Mouse (Mus musculus) thymus, postnatal 4 days (tissue): Measurements from ENCODE around the gene Lyve1.
"Not testable (repeated sequence)": the region's sequence is repeated elsewhere in the genome, so short reads cannot be mapped to it uniquely, and the experiment has no call there.

Experiments
- DNase-seq: peaks from one replicate; pipeline ENCODE4 v3.0.0; 2021

Gene Lyve1

DNA sequence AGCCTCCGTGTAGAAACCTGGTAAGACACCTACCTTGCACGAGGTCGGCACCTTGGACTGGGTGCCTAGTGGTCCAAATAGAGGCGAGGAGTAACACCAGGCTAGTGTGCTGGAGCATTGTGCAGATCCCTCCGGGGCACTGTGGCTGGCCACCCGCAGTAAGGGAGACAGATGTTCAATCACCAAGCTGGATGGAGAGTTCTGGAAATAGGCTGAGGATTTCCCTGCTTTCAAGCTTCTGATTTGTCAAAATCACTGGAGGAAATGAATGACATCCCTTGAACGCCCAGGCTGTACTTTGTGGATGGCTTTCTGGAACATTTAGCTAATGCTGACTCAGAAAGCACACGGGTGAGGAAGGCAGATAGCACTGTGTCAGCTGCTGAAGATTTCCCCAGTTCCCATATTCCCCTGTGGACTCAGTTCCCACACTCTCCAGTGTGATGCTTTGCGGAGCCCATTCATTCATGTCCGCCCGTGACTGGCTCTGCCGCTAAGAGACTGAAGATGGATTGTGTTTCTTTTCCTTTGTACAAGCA is at the start of gene Lyve1:
TSS of gene Lyve1 (minus strand) at position 489 of the 539 bp plus-strand sequence.
- no peak for DNase-seq

DNA sequence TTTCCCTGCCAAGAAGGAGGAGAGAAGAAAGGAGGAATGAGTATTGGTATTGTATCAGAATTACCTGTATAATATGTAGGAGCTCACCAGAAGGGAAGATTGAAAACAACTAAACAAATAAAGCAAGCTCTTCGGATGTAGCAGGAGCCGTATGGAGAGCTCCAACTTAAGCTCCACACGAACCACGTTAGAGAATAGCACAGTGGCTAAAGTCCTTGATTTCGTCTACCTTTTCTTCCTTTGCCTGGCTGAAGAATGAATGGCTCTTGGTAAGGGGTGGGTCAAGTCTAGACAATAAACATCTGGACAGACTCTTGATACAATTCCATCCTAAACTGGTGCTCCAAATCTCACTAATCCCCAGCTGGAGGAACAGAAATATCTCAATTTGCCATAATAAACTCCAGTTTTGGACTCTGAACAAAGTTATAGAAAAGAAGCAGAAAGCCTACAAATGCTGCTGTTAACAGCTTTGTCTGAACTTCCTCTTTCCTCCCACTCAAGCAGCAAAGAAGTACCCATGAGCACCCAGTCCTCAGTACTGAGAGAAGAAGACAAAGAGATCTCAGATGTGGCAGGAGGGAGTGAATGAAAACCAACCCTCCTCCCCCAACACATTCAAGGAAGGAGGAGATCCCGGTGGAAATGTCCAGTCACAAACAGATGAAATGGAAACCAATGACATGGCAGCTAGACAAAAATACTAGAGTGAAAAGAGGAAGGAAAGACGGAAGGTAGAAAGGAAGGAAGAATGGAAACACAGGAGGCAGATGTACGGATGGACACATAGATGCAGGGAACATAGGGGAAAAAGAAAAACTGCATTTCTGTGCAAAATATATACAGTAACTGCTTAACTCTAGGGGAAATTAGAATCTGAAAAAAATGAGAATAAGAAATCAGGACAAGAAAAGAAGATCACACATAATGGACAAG is 45.4 kb upstream of the Lyve1 start:
- no peak for DNase-seq

DNA sequence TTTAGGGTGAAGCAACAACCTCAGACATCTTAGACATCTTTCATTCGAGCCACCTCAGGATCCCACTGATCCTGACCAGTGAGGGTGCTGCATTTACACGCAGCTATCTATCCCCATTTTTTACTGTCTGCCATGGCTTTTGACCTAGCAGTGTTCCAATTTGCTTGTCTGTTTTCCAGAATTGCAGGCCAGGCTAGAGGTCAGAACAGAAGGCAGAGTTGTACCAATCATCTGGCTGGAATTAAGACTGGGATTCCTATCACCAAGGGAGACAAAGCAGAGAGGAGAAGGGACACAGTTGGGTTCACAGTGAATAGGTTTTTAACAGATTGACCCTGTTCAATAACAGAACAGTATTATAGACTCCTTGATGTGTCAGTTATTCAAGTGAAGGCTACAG is 43.5 kb upstream of the Lyve1 start:
- DNase-seq = no peak

DNA sequence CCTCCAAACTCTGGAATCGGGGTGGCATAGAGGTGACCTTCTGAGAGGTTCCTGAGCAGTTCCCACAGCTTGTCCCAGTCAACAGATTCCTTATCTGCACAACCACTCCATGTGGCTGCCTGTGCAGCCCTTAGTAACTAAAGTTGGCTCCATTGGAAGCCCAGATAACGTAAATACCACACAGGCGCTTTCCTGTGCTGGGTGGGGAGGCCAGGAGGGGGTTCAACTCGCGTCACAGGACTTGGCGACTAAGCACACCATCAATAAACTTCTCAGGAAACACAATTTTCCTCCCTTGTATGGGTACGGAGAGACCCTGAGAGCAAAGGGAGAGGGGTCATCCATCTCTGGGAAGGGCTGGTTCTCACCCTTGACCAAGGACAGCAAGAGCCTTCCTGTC is 40.2 kb upstream of the Lyve1 start:
- DNase-seq = no peak

DNA sequence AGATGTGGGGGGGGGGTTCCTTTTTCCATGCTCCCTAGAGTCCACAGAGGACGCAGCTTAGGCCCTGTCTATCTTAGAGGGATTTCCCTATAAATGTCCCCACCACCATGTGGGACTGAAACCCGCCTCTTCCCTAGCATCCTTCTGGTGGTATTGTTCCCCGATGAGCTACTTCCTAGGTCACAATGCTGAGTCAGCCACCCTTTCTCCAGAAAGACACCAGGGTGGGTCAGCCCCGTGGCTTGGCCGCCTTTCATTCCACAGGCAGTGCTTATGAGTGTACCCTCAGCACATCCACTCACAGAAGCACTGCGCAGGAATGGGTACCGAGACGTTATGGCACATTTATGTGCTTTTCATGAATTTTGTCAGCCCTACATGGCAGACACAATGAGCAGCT is 34.2 kb upstream of the Lyve1 start:
- DNase-seq = no peak

DNA sequence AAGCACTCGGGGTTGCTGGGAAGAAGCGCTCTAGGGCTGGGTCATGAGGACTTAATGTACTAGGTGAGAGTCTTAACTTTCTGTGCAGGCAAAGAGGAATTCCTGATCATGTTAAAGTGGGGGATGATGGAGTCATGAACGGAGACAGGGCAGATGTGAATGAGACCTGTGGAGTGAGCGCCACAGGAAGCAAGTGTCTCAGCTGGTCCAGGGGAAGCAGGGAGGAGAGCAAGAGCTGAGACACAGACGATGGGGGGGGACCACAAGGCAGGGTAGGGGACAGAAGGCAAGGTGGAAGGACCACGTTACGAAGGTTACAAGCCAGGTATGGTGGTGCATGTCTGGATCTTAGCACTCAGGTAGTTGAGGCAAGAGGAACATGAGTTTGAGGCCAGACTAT is 33.4 kb upstream of the Lyve1 start:
- DNase-seq = no peak

DNA sequence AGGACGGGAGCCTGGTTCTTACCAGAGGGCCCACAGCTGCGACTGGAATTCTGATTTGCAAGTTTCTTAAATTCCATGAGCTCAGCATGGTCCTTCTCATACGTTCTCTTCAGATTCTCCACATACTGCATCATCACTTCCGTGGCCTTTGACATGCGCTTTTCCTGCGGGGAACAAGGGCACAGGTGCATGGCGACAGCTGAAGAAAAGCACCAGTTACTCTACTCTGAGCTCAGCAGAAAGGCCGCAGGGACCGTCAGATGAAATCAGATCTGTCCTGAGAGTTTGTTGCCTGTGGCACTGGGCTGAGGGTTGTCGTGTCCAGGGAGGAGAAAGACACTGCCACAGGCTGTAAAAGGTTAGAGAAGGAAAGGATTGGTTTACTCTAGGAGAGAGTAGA is 32.7 kb upstream of the Lyve1 start:
- not testable (repeated sequence) for DNase-seq

DNA sequence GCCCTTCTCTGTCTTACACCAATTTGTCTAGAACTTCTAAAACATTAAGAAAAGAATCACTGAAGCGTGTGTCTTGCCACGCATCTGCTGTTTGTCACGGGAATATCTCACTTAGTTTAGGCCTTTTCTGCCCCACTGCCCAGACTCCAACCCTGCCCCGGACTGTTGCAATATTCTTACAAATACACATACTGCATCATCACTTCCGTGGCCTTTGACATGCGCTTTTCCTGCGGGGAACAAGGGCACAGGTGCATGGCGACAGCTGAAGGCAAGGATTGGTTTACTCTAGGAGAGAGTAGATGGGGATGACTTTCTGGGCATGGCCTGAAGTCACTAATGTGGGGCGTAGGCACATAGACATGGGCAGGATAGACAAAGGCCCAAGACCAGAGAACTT is 31.6 kb upstream of the Lyve1 start:
- DNase-seq = no peak

DNA sequence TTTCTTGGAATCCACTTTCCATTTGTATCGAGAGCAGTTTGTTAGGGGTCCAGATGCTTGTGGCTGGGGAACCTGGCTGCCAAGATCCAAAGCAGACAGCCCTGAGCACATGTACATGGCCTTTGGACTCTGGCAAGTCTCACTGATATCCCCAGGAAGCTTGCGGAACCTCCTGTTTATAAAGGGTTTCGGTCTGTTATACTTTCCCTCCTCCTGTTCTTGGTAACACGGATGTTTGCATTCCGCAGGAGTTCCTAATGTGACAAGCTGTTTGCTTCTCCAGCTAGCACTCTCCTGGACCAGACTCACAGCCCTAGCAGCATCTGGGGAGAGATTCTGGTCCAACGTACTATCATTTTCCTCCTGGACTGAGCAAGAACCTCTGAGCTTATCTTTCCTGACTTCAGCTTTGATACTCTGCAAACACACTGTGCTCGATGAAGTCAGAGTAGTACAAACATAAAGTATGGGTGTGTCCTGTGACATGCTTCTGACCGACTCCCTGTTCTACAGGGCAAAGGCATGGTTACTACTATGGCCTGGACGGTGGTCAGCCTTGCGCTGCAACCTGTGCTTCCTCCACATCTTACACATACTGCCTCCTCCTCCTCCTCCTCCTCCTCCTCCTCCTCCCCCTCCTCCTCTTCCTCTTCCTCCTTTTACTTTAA is 31.0 kb upstream of the Lyve1 start:
- DNase-seq = no peak

DNA sequence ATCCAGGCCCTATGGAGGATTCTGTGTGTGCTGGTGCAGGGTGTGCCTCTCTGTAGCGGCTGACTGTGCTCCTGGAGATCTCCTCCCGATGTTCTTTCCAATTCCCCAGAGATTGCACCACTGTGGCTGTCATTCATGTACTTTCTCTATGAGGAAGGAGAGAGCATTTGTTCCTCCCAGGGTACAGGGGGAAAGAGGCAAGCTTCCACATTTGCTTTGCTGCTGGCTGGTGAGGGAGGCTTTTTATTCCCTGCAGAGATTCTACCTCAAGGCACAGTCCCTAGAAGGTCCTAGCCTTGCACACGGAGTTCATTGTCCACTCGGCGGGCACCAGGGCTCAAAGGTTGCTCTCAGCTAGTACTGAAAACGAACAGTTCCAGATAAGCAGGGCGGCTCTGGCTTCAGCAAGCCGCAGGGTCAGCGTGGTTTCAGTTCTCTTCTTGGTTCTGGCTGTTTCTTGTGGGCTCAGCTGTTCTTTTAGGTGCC is 28.5 kb upstream of the Lyve1 start:
- no peak for DNase-seq

DNA sequence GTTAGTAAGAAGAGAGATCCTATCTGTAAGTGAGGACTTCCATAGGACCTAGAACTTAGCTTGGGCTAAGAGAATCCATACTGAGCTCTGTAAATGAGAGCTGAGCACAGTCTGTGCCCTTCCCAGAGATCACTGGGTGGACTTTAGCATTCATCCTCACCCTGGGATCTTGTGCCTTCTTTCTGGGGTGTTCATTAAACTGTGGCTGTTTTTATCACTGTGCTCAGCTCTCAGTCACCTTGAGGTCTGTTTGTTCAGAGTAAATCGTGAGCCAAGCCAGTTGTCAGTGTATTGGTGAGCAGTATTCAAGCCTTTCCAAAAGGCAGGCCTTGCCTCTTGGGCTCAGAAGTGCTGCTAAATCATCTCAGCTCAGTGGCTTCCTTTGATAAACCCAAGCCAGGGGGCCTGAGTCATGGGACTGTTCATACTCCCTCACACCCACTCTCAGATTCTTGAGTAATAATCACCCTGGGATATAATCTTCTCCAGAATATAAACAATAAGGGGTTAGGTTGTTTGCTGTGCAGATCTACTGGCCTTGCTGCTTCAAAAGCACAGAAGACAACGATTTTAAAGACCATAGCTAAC is 18.8 kb upstream of the Lyve1 start:
- DNase-seq = no peak

DNA sequence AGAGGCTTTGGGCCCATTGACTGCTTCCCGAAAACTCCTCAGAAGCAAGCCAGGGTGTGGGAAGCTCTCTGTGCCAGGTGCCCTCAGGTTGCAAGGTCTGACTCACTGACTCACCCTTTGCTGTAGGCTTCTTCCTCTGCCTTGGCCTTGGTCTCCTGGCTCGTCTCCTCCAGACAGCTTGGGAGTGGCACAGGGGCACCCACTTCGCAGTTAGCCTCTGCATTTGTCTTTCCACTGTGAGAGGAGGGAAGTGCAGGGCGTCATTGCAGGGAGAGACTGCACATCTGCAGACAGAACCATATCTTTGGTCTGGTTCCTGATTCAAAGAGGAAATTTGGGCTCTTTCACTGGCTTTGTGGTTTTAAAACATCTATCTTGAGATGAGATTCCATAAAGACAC is 15.0 kb upstream of the Lyve1 start:
- no peak for DNase-seq

DNA sequence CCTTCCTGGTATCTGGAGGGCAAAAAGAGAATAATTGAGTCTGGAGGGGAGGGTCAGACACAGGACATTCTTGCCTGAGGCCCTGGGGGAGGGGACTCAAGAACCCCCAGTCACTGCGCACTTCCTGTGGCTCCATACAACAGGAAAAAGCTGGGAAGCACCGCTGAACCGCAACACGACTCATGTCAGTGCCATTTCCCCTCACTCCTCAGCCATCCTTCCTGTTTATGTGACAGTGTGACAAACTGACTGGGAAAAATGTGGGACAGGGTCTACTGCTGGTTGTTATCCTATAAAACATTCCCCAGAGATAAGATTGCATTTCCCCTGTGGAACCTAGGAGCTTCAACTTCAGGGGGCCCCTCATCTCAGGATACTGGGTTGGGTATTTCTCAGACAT is 13.9 kb upstream of the Lyve1 start:
- no peak for DNase-seq

DNA sequence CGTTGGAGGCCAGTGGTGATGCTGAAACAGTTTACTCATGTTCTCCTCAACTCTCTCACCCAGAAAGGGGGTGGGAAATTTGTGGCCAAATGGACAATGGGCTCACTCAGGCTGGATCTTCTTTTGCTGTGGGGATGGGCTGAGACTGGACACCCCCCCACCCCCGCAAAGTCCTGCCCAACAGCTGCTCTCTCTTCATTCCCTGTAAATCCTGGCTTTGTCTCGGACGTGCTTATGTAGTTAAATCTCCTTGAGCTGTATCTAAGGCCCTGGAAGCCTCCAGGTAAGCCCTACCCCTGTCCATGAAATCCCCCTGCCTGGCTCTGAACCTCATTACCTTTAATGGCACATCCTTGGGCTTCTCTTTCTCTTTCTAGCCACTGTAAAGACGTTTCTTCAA is 5.8 kb upstream of the Lyve1 start:
- DNase-seq = no peak

DNA sequence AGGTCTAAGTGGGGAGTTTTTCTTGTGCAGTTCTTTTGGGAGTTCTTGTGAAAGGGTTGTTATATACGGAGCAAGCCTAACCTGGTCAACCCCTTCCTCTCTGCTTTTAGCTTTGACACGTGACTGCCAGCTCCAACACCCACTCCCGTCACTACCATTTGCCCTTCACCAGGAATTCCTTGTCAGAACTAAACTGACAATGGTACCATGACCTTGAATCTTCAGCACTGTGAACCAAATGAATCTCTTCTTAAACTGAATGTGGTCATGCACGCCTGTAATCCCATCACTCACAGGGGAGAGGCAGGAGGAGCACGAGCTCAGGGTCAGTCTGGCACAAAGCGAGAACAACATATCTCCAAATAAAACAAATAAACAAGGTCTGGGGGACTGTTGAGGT is 4.1 kb upstream of the Lyve1 start:
- no peak for DNase-seq

DNA sequence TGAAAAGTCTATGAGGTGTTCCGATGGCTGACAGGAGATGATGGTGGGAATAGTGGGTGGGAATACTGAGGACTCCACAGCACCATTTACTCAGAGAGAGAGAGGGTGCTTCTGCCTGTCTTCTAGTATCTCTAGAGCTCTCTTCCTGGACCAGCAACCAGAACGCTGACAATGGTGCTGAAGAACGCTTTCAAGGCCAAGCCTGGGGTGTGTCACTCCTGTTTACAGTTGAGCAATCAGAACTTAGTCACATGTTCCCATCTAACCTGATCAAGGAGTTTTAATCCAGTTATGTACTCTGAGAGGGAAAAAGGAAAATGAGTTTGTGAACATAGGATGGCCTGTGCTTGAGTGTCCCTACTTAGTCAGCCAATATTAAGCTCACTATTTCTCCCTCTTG is 3.0 kb upstream of the Lyve1 start:
- no peak for DNase-seq

DNA sequence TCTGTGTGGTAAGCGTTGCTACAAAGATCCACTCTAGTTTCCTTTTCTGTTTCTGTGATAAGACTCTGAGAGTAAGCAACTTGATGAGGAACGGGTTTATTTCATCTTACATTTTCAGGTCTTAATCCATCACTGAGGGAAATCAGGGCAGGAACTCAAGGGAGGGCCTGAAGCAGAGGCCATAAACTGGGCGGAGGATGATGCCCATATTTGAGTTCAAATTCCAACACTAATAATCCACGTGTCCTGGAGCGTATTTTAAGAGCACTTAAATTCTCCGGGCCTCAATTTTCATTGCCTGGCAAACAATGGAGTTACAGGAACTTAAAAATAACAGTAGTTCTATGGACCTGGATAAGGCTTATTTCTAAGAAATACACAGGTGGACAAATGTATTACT is 2.5 kb upstream of the Lyve1 start:
- DNase-seq = no peak

DNA sequence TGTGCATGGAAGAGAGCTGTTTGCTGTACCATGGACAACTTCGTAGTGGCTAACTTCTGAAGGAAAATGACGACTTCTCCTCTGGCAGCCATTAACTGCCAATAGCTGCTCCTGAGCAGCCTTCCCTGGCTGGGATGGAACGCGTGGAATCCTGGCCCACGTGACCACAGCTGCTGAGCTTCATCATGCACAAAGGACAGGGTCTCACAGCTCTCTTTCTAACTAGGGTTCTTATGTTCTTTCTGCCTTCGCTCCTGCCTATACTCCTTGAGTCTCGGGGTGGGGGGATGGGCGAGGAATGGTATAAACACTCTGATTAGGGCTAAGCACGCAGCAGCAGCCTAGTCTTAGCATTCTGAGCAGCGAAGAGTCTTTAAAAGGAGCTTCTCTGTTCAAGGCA is 2.0 kb upstream of the Lyve1 start:
- no peak for DNase-seq

DNA sequence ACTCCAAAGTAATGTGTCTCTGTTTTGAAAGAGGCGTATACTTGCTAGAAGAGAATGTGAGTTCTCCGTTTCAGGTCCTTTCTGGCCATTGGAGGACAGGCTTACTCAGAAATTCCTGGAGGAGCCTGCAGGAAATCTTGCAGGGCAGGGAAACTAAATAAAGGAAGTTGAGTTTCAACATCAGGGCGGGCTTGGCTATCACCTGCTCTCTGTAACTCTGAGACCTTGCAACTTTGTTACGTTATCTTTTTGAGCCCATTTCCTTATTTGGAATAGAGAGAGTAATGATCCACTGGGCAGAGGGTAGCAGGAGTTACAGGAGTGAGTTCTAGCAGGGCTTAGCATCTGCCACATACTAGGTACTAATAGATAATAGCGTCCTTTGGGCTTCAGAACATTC is 2.9 kb downstream of the Lyve1 start:
- DNase-seq = no peak

DNA sequence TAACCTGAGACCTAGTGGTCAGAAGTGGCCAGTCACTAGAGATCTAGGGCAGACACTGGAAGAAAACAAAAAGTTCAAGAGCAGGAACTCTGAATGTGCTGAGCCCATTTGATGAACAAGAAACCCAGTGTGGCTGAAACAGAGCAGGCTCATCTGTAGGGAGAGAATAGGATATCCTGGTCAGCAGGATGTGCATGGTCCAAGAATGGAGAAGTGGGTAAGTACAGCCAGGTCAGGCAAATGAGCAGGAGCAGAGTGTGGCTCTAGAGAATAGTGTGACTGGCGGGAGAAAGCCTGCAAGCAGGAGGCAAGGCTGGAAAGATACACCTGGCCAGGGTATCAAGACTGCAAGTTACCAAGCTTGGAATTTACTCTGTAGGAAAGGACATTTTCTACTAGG is 7.4 kb downstream of the Lyve1 start:
- DNase-seq = no peak

DNA sequence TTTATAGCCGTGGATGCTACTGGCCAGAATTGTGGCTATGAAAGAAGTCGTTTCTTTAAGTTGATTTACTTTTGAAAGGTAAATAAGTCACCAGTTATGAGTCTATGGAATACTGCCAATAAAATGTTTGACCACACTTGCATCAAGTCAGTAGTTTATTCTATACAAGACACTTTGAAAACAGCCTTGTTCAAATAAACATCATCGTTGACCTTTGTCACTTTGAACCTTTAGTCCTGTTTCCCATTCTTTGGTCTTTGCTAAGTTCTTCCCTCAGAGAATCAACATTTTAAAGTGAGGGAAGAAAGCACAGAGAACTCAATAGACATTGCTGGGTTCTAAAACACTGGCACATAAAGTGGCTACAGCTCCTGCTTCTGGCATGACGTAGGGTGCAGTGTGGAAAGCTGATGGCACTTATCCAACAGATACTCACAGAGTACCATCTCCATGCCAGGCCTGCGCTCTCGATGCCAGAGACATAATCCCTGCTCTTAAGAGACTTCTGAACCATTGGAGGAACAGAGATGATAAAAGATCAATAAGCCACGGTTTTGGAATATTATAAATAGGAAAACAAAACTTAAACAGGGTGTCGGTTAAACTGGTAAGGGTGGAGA is 8.0 kb downstream of the Lyve1 start:
- no peak for DNase-seq

DNA sequence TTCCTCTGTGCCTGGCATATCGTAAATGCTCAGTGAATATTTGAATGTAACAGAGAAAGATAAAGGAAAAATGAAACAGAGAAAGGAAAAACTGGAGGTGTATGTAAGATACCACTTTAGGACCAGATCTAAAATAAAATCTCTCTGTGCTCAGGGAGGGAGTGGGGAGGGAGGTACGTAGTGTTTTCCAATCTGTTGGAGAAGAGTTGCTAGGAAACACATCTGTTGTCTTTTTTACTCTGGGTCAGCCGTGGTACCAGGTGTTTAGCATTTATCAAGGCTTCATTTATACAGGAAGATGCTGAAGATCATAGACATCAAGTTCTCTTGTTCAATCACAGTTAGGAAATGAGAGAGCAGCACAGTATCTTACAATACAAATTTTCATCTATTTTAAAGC is 8.5 kb downstream of the Lyve1 start:
- no peak for DNase-seq

DNA sequence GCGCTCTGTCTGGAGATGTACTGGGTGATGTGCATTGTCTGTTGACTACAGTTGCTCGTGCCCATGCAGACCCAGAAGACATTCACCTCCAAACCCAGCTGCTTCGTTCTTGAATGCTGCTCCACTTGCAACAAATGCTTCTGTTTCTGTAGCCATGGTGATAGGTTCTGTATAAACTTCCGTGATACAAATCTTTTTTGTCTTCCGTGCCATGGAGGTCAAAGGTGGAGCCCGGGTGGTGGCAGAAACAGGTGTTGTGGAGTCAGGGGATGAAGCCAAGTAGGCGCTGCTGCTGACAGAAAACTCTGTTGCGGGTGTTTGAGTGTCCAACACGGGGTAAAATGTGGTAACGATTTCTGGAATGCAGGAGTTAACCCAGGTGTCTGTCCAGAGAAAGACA is 9.4 kb downstream of the Lyve1 start:
- DNase-seq = no peak
